In genomic region chr15:85041546-85042225, GRCm38 (mm10) we compare ENCODE assay signal across 9 mouse cellular contexts. TPM values are rescaled to one million over a fixed set of nuclear protein-coding genes. Genes with fewer than 3 reads are reported as not detected.
DNase-seq lines count a peak whose midpoint lies in the region; ATAC-seq and TF ChIP-seq lines count a peak whose summit lies in the region.
"Had no signal": no experiment of that assay in that cellular context is flagged by ENCODE, and none has a peak within 500 bp of the region (broad histone marks: within the 10 kb centered on the region; RNA-seq: fewer than 3 reads in every experiment).

No protein-coding gene starts in this region.

- peaks cover 4% of the 10 kb centered on the region; the same call in 1 of the 2 replicates for H3K36me3 ChIP-seq in liver, postnatal 0 days (replicated peaks; ENCODE audit: insufficient read depth, low read length)
- H3K36me3 ChIP-seq in embryonic facial prominence, embryonic 14.5 days (ENCODE audit: control insufficient read depth, insufficient read depth, low read length), result peaks cover 10% of the 10 kb centered on the region; the same call in 1 of the 2 replicates
- H3K36me3 ChIP-seq in hindbrain, embryonic 12.5 days, result peaks cover 14% of the 10 kb centered on the region
- H3K36me3 ChIP-seq in midbrain, postnatal 0 days (ENCODE audit: insufficient read depth, low read length), result peaks cover 15% of the 10 kb centered on the region

- H3K27me3 ChIP-seq in liver, postnatal 0 days (ENCODE audit: insufficient read depth, low read length), result no peaks in the 10 kb centered on the region
- H3K27me3 ChIP-seq in embryonic facial prominence, embryonic 14.5 days (replicated peaks; ENCODE audit: control insufficient read depth, insufficient read depth, low read length), result no peaks in the 10 kb centered on the region
- no peaks in the 10 kb centered on the region for H3K27me3 ChIP-seq in hindbrain, embryonic 12.5 days
- H3K27me3 ChIP-seq in midbrain, postnatal 0 days (ENCODE audit: insufficient read depth, low read length), result no peaks in the 10 kb centered on the region

- H3K9ac ChIP-seq in liver, postnatal 0 days (replicated peaks), result no peak overlapping the region
- H3K9ac ChIP-seq in embryonic facial prominence, embryonic 14.5 days (ENCODE audit: low read depth, low read length), result 0 out of 2 replicates have a peak overlapping the region, but pooled peaks have one; percentile 7
- H3K9ac ChIP-seq in hindbrain, embryonic 12.5 days, result no peak overlapping the region
- no peak overlapping the region for H3K9ac ChIP-seq in midbrain, postnatal 0 days (replicated peaks; ENCODE audit: low read length, poor library complexity, severe bottlenecking)
- H3K9ac ChIP-seq: liver, embryonic 14.5 days had no signal

- no peaks in the 10 kb centered on the region for H3K9me3 ChIP-seq in liver, postnatal 0 days (ENCODE audit: low read length)
- H3K9me3 ChIP-seq in embryonic facial prominence, embryonic 14.5 days (ENCODE audit: control insufficient read depth, low read length), result no peaks in the 10 kb centered on the region
- no peaks in the 10 kb centered on the region for H3K9me3 ChIP-seq in hindbrain, embryonic 12.5 days (replicated peaks)
- H3K9me3 ChIP-seq in midbrain, postnatal 0 days (ENCODE audit: low read length), result no peaks in the 10 kb centered on the region

- H3K4me2 ChIP-seq in liver, postnatal 0 days (ENCODE audit: low read depth, low read length), result no peak overlapping the region
- no peak overlapping the region for H3K4me2 ChIP-seq in embryonic facial prominence, embryonic 14.5 days (ENCODE audit: low read depth, low read length)
- no peak overlapping the region for H3K4me2 ChIP-seq in hindbrain, embryonic 12.5 days (replicated peaks)
- no peak overlapping the region for H3K4me2 ChIP-seq in midbrain, postnatal 0 days (ENCODE audit: low read depth, low read length, poor library complexity, severe bottlenecking)

- H3K27ac ChIP-seq in liver, postnatal 0 days (ENCODE audit: low read depth), result peak overlapping the region; percentile 9; the same call in 1 of the 2 replicates
- H3K27ac ChIP-seq in embryonic facial prominence, embryonic 14.5 days (replicated peaks; ENCODE audit: low read depth, low read length), result peak overlapping the region; percentile 88
- H3K27ac ChIP-seq in hindbrain, embryonic 12.5 days, result peak overlapping the region; percentile 76; the same call in 1 of the 2 replicates
- peak overlapping the region; percentile 72 for H3K27ac ChIP-seq in midbrain, postnatal 0 days (ENCODE audit: low read depth, low read length)
- H3K27ac ChIP-seq: liver, embryonic 14.5 days had no signal

- DNase-seq in liver, postnatal 0 days, result no peak
- no peak for DNase-seq in liver
- no peak for DNase-seq in embryonic facial prominence, embryonic 14.5 days (ENCODE audit: low spot score)
- no peak for DNase-seq in midbrain, postnatal 0 days (ENCODE audit: low spot score)
- DNase-seq in urinary bladder, postnatal 25 days (ENCODE audit: low spot score), result no peak
- DNase-seq in natural killer cell, adult 2 months (ENCODE audit: low spot score in 2 of 2), result no peak

- peaks cover 13% of the 10 kb centered on the region for H3K4me1 ChIP-seq in liver, postnatal 0 days (ENCODE audit: insufficient read depth)
- H3K4me1 ChIP-seq in embryonic facial prominence, embryonic 14.5 days (ENCODE audit: control insufficient read depth, insufficient read depth, low read length), result peaks cover 30% of the 10 kb centered on the region
- peaks cover 38% of the 10 kb centered on the region for H3K4me1 ChIP-seq in hindbrain, embryonic 12.5 days
- H3K4me1 ChIP-seq in midbrain, postnatal 0 days (ENCODE audit: insufficient read depth, low read length), result peaks cover 21% of the 10 kb centered on the region

- H3K4me3 ChIP-seq in liver, postnatal 0 days (ENCODE audit: low read depth, low read length), result no peak overlapping the region
- no peak overlapping the region for H3K4me3 ChIP-seq in embryonic facial prominence, embryonic 14.5 days (ENCODE audit: low read depth, low read length)
- H3K4me3 ChIP-seq in hindbrain, embryonic 12.5 days, result no peak overlapping the region
- no peak overlapping the region for H3K4me3 ChIP-seq in midbrain, postnatal 0 days (ENCODE audit: low read depth, low read length)

- TF ChIP-seq CTCF in liver, postnatal 0 days (IDR thresholded peaks at IDR 0.05; ENCODE audit: low read depth), result no peak
- TF ChIP-seq CTCF in midbrain, postnatal 0 days (IDR thresholded peaks at IDR 0.05), result no peak

- 75% methylated on average over 10 of the region's 10 CpGs for WGBS in liver, postnatal 0 days (ENCODE audit: insufficient replicate concordance)
- WGBS in embryonic facial prominence, embryonic 14.5 days, result 71% methylated on average over 10 of the region's 10 CpGs
- 77% methylated on average over 10 of the region's 10 CpGs for WGBS in hindbrain, embryonic 12.5 days
- 56% methylated on average over 10 of the region's 10 CpGs for WGBS in midbrain, postnatal 0 days

- ATAC-seq in liver, postnatal 0 days, result no peak
- ATAC-seq in embryonic facial prominence, embryonic 14.5 days (ENCODE audit: low read depth), result no peak
- no peak for ATAC-seq in hindbrain, embryonic 12.5 days (ENCODE audit: low FRiP score)
- ATAC-seq in midbrain, postnatal 0 days (ENCODE audit: low FRiP score), result no peak
- ATAC-seq in megakaryocyte, adult 5-6 weeks (ENCODE audit: poor library complexity, severe bottlenecking), result no peak

- TF ChIP-seq EP300 in liver, postnatal 0 days (IDR thresholded peaks at IDR 0.05; ENCODE audit: low read depth), result no peak

RNA-seq across cellular contexts. Expression of gene Fam118a, which starts 12.9 kb away (rescaled TPM):
- polyA plus RNA-seq in liver, postnatal 0 days (2015; fragmentation: Nextera tagmentation; extraction: Ambion mirVana), result 2.9 and 4.2 TPM in 2 replicates
- polyA plus RNA-seq in embryonic facial prominence, embryonic 14.5 days (2014; fragmentation: Nextera tagmentation; extraction: Ambion mirVana), result 21.9 and 23.1 TPM in 2 replicates
- 22.2 and 24.5 TPM in 2 replicates for polyA plus RNA-seq in hindbrain, embryonic 12.5 days (2016; fragmentation: Nextera tagmentation; extraction: Ambion mirVana)
- total RNA-seq in midbrain, postnatal 0 days (2014; rRNA removed), result 18.0 and 21.0 TPM in 2 replicates
- 29.5 TPM in 2 replicates for polyA plus RNA-seq in midbrain, postnatal 0 days (2015; fragmentation: Nextera tagmentation; extraction: Ambion mirVana)
- total RNA-seq in megakaryocyte, adult 5-6 weeks (2015), result 8.4 and 9.9 TPM in 2 replicates
- 7.5 and 8.8 TPM in 2 replicates for total RNA-seq in megakaryocyte, adult 5-6 weeks (2017)

RNA-seq across cellular contexts. Expression of gene Upk3a, which starts 24.7 kb away (rescaled TPM):
- not detected in 2 replicates for polyA plus RNA-seq in liver, postnatal 0 days (2015; fragmentation: Nextera tagmentation; extraction: Ambion mirVana)
- polyA plus RNA-seq in embryonic facial prominence, embryonic 14.5 days (2014; fragmentation: Nextera tagmentation; extraction: Ambion mirVana), result 8.3 and 13.0 TPM in 2 replicates
- polyA plus RNA-seq in hindbrain, embryonic 12.5 days (2016; fragmentation: Nextera tagmentation; extraction: Ambion mirVana), result 0.19 and 0.21 TPM in 2 replicates
- 0.28 and 0.66 TPM in 2 replicates for total RNA-seq in midbrain, postnatal 0 days (2014; rRNA removed)
- 3.0 and 3.6 TPM in 2 replicates for polyA plus RNA-seq in midbrain, postnatal 0 days (2015; fragmentation: Nextera tagmentation; extraction: Ambion mirVana)
- not detected in 2 replicates for total RNA-seq in megakaryocyte, adult 5-6 weeks (2015)
- not detected in 2 replicates for total RNA-seq in megakaryocyte, adult 5-6 weeks (2017)
- polyA plus RNA-seq: liver, embryonic 14.5 days had no signal

RNA-seq across cellular contexts. Expression of gene 5031439G07Rik, which starts 53.3 kb away (rescaled TPM):
- 4.0 and 5.0 TPM in 2 replicates for polyA plus RNA-seq in liver, postnatal 0 days (2015; fragmentation: Nextera tagmentation; extraction: Ambion mirVana)
- 9.2 and 11.1 TPM in 2 replicates for polyA plus RNA-seq in embryonic facial prominence, embryonic 14.5 days (2014; fragmentation: Nextera tagmentation; extraction: Ambion mirVana)
- 18.7 TPM in 2 replicates for polyA plus RNA-seq in hindbrain, embryonic 12.5 days (2016; fragmentation: Nextera tagmentation; extraction: Ambion mirVana)
- 127 and 131 TPM in 2 replicates for total RNA-seq in midbrain, postnatal 0 days (2014; rRNA removed)
- 22.2 and 23.4 TPM in 2 replicates for polyA plus RNA-seq in midbrain, postnatal 0 days (2015; fragmentation: Nextera tagmentation; extraction: Ambion mirVana)
- 48.7 and 48.8 TPM in 2 replicates for total RNA-seq in megakaryocyte, adult 5-6 weeks (2015)
- 65.3 and 73.5 TPM in 2 replicates for total RNA-seq in megakaryocyte, adult 5-6 weeks (2017)

Comparison
In these comparisons a context has a peak if more than half of its experiments do, and no peak if none do; other contexts are left out.
1. H3K27ac ChIP-seq: peak in every context shown above with its lines; median percentile 88 in embryonic facial prominence, embryonic 14.5 days; 76 in hindbrain, embryonic 12.5 days; 72 in midbrain, postnatal 0 days; 9 in liver, postnatal 0 days.